Mouse (Mus musculus): ENCODE results near the gene Tbx3. TPM values are rescaled to one million over a fixed set of nuclear protein-coding genes. Genes with fewer than 3 reads are reported as not detected.

Gene Tbx3
- polyA plus RNA-seq, 1 experiment, result not detected

DNA sequence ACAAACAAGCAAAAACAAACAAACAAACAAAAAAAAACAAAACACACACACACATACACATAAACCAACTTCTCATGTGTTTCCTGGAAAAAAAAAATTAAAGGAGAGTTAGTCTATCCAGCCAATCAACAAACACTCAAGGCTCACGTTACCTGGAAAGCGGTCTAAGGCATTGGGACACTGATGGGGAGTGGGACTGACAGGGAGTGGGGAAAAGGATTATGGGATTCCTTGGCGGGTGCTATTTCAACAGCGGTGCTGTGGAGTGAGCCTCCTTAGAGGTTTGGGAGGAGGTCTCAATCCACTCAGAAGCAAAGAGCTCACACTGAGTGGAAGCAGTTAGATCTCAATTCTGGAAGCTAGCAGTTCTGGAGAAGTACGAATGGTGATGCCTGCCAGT lies 12.1 kb upstream of the Tbx3 start:
- TF ChIP-seq TAL1 (IDR thresholded peaks at IDR 0.05; ENCODE audit: low read length) (no peak), GATA1 (IDR thresholded peaks at IDR 0.05; ENCODE audit: low read length) (no peak)
- Histone ChIP-seq H3K4me1 (ENCODE audit: control insufficient read depth) (no peaks in the 10 kb centered on the region), H3K27me3 (ENCODE audit: control insufficient read depth) (peaks cover 81% of the 10 kb centered on the region), H3K9me3 (ENCODE audit: control insufficient read depth, low read length) (no peaks in the 10 kb centered on the region), H3K36me3 (ENCODE audit: control insufficient read depth) (no peaks in the 10 kb centered on the region), H3K4me3 (replicated peaks) (no peak overlapping the region)

DNA sequence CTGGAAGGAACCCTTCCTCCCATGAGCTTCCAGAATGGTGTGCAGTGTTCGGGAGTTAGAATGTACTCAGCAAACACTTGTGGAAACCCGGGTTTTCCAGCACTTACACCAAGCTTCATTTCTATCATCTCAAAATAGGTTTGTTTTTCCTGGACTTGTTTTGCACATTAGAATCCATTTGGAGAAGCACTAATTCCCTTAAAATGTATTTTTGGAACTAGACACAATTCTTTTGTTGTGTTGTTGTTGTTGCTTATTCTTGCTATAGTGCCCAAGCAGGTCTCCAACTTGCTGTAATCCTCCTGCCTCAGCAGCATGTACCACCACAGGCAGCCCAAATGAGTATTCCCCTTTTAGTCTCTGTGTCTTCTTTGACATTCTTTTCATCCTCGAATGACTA lies 11.4 kb upstream of the Tbx3 start:
- no peak overlapping the region for H3K4me3 ChIP-seq (replicated peaks)
- no peaks in the 10 kb centered on the region for H3K4me1 ChIP-seq (ENCODE audit: control insufficient read depth)
- H3K27me3 ChIP-seq (ENCODE audit: control insufficient read depth), result peaks cover 88% of the 10 kb centered on the region
- H3K9me3 ChIP-seq (ENCODE audit: control insufficient read depth, low read length), result no peaks in the 10 kb centered on the region
- no peaks in the 10 kb centered on the region for H3K36me3 ChIP-seq (ENCODE audit: control insufficient read depth)
- TF ChIP-seq GATA1 (IDR thresholded peaks at IDR 0.05; ENCODE audit: low read length) (no peak), TAL1 (IDR thresholded peaks at IDR 0.05; ENCODE audit: low read length) (no peak)

DNA sequence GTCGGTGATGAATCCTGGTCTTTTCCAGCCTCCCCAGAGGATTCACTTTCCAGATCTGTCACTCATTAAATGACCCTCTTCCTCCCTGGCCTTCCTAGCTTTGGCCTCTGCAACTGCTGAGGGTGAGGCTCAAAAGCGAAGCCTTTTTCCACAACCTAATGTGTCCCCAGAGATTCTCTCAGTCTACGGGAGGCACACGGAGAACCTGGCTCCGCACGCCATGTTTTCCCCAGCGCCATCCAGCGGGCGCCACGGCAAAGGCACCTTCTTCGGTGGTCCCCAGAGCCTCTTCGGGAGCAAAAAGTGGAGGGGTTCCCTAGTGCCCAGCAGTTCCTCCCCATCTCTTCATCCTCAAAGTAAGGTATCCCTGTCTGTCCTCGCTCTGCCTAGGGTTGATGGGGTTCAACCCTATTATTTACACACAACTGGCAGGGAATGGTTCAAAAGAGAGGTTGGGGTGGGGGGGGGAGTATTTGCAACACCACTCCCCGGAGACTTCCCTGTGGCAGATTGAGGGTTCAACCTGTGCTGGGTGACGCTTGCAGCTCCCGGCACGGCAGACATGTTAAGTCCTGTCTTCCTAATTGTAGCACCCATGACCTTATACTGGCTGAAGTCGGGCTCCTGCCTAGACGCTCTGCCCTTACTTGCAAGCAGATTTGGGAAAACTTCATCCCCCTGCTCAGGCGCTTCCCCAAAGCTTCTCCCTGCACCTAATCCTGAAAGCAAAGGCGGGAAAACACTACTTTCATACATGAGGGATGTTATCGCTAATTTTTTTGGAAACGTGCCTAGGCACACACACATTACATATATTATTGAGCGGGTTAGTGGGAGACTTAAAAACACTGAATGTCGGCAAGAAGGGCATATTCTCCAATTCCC lies 9.7 kb upstream of the Tbx3 start:
- Histone ChIP-seq H3K4me1 (ENCODE audit: control insufficient read depth) (no peaks in the 10 kb centered on the region), H3K9me3 (ENCODE audit: control insufficient read depth, low read length) (no peaks in the 10 kb centered on the region), H3K4me3 (replicated peaks) (no peak overlapping the region), H3K27me3 (ENCODE audit: control insufficient read depth) (peaks cover 96% of the 10 kb centered on the region), H3K36me3 (ENCODE audit: control insufficient read depth) (no peaks in the 10 kb centered on the region)
- no peak for TF ChIP-seq GATA1 (IDR thresholded peaks at IDR 0.05; ENCODE audit: low read length)
- no peak for TF ChIP-seq TAL1 (IDR thresholded peaks at IDR 0.05; ENCODE audit: low read length)

DNA sequence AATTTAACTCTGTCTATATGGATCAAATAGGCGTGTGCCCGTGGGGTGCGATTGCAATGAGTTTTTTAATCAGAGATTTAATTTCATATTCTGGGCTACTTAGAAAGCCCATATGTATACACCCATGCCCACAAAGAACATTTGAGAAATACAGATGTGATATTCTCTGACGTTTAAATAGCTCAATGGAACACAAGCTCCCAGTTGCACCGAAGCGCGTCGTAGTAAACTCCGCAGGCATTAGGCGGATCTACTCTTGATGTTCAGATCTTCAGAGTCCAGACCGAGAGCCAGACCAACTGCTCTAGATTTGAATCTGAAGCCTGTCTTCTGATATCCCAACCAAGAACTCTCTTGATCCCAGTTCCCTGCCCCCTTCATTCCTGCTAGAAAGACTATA lies 9.0 kb upstream of the Tbx3 start:
- Histone ChIP-seq H3K27me3 (ENCODE audit: control insufficient read depth) (peaks cover 96% of the 10 kb centered on the region), H3K4me3 (replicated peaks) (no peak overlapping the region), H3K36me3 (ENCODE audit: control insufficient read depth) (no peaks in the 10 kb centered on the region), H3K4me1 (ENCODE audit: control insufficient read depth) (no peaks in the 10 kb centered on the region), H3K9me3 (ENCODE audit: control insufficient read depth, low read length) (no peaks in the 10 kb centered on the region)
- TF ChIP-seq TAL1 (IDR thresholded peaks at IDR 0.05; ENCODE audit: low read length) (no peak), GATA1 (IDR thresholded peaks at IDR 0.05; ENCODE audit: low read length) (no peak)

DNA sequence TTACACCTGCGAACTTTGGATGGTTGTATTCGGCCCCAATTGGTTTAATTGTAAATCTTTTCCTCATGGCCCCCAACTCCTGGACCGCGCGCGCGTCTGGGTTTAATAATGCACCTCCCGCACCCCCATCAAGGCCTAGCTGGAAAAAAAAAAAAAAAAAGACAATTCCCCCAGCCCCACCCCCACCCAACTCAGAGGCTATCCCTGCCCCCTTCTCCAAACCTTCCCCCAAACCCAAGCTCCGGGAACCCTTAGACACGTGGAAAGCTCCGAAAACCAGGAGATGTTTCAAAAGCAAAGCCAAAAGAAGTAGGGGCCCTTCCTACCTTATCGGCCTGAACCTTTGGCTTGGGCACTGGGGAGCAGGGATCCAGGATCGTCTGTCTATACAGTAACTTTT lies 8.1 kb upstream of the Tbx3 start:
- Histone ChIP-seq H3K9me3 (ENCODE audit: control insufficient read depth, low read length) (no peaks in the 10 kb centered on the region), H3K27me3 (ENCODE audit: control insufficient read depth) (peaks cover 96% of the 10 kb centered on the region), H3K36me3 (ENCODE audit: control insufficient read depth) (no peaks in the 10 kb centered on the region), H3K4me3 (replicated peaks) (no peak overlapping the region), H3K4me1 (ENCODE audit: control insufficient read depth) (no peaks in the 10 kb centered on the region)
- TF ChIP-seq TAL1 (IDR thresholded peaks at IDR 0.05; ENCODE audit: low read length), result no peak
- no peak for TF ChIP-seq GATA1 (IDR thresholded peaks at IDR 0.05; ENCODE audit: low read length)

DNA sequence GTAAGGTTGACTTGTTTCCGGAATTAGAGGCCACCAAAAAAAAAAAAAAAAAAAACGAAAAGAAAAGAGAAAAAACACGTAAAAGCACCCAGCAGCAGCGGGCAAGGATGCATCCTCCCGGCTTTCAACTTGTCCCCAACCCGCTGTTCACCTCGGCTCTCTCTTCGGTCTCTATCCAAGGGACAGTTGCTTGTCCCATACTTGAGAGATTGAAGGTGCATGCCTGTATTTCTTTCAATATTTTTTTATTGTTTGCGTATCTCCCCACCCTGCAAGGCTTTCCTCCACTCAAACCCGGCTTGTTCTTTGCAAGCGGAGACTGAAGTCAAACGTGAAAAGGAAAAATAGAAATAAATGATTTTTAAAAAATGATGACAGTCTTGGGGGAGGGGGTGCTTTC lies 7.7 kb upstream of the Tbx3 start:
- TF ChIP-seq GATA1 (IDR thresholded peaks at IDR 0.05; ENCODE audit: low read length), result no peak
- no peak for TF ChIP-seq TAL1 (IDR thresholded peaks at IDR 0.05; ENCODE audit: low read length)
- Histone ChIP-seq H3K4me3 (replicated peaks) (no peak overlapping the region), H3K36me3 (ENCODE audit: control insufficient read depth) (no peaks in the 10 kb centered on the region), H3K27me3 (ENCODE audit: control insufficient read depth) (peaks cover 96% of the 10 kb centered on the region), H3K4me1 (ENCODE audit: control insufficient read depth) (no peaks in the 10 kb centered on the region), H3K9me3 (ENCODE audit: control insufficient read depth, low read length) (no peaks in the 10 kb centered on the region)

DNA sequence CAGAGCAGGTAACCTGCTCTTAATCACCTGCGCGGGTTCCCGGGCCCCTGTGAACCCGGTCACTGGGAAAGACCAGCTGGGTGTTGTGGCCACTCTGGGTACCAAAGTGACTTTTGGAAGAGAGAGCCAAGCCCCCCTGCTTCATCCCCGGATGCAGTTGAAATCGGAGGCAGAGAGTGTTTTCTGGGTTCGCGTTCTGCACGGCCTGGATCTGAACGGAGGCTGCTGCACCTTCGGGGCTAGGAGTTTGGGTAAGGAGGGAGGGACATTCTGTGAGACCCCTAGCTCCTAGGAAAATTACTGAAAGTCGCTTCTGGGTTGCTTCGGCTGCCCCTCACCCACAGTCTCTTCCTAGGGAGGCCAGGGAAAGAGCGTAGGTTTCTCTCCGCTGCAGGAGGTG lies 7.2 kb upstream of the Tbx3 start:
- peaks cover 96% of the 10 kb centered on the region for H3K27me3 ChIP-seq (ENCODE audit: control insufficient read depth)
- H3K4me1 ChIP-seq (ENCODE audit: control insufficient read depth), result no peaks in the 10 kb centered on the region
- no peaks in the 10 kb centered on the region for H3K36me3 ChIP-seq (ENCODE audit: control insufficient read depth)
- TF ChIP-seq TAL1 (IDR thresholded peaks at IDR 0.05; ENCODE audit: low read length) (no peak), GATA1 (IDR thresholded peaks at IDR 0.05; ENCODE audit: low read length) (no peak)
- no peak overlapping the region for H3K4me3 ChIP-seq (replicated peaks)
- H3K9me3 ChIP-seq (ENCODE audit: control insufficient read depth, low read length), result no peaks in the 10 kb centered on the region

DNA sequence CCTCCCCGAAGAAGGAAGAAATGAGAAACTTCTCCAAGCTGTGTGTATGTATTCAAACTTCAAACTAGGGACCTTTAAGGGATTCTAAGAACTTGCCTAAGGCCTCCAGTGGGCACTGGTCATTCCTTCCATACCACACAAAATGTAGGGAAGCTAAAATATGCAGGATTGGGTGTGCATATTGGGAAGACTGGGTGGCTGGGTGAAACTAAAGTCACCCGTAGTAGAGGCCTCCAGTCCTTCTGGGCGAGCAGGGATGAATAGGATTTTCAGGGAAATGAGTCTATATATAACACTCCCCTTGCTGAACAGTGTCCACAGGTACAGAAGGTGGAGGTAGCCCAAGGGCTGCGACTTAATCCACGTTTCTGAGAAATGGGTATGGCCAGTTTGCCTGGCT lies 6.7 kb upstream of the Tbx3 start:
- no peak for TF ChIP-seq TAL1 (IDR thresholded peaks at IDR 0.05; ENCODE audit: low read length)
- no peak for TF ChIP-seq GATA1 (IDR thresholded peaks at IDR 0.05; ENCODE audit: low read length)
- Histone ChIP-seq H3K4me3 (replicated peaks) (no peak overlapping the region), H3K4me1 (ENCODE audit: control insufficient read depth) (no peaks in the 10 kb centered on the region), H3K36me3 (ENCODE audit: control insufficient read depth) (no peaks in the 10 kb centered on the region), H3K9me3 (ENCODE audit: control insufficient read depth, low read length) (no peaks in the 10 kb centered on the region), H3K27me3 (ENCODE audit: control insufficient read depth) (peaks cover 96% of the 10 kb centered on the region)

DNA sequence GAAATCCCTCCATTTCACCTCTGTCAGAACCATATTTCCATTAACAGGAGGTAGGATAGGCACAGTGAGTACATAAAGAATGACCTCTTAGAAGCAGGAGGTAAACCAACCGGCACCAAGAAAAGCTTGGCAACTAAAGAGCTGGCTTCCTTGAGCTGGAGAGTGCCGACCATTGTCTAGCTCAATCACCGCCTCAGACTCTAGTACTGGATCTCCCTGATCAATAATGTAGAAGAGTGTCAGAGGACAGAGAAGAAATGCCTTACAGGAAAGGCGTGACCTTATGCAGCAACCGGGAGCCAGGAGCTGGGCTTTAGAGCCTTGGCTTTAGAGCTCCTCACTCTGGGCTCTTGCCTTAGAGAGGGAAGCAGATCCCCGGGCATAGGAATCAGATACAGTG lies 4.7 kb upstream of the Tbx3 start:
- no peaks in the 10 kb centered on the region for H3K4me1 ChIP-seq (ENCODE audit: control insufficient read depth)
- no peak overlapping the region for H3K4me3 ChIP-seq (replicated peaks)
- no peak for TF ChIP-seq GATA1 (IDR thresholded peaks at IDR 0.05; ENCODE audit: low read length)
- no peak for TF ChIP-seq TAL1 (IDR thresholded peaks at IDR 0.05; ENCODE audit: low read length)
- peaks cover 97% of the 10 kb centered on the region for H3K27me3 ChIP-seq (ENCODE audit: control insufficient read depth)
- H3K36me3 ChIP-seq (ENCODE audit: control insufficient read depth), result no peaks in the 10 kb centered on the region
- H3K9me3 ChIP-seq (ENCODE audit: control insufficient read depth, low read length), result no peaks in the 10 kb centered on the region
